Mouse (Mus musculus): ENCODE results near the gene Grid2ip.

Grid2ip gene

GRCm38 (mm10) chr5:143410841-143411395 lies 53.8 kb downstream of the Grid2ip start:
- in situ Hi-C loops (cut with MboI): no loop called here

DNA sequence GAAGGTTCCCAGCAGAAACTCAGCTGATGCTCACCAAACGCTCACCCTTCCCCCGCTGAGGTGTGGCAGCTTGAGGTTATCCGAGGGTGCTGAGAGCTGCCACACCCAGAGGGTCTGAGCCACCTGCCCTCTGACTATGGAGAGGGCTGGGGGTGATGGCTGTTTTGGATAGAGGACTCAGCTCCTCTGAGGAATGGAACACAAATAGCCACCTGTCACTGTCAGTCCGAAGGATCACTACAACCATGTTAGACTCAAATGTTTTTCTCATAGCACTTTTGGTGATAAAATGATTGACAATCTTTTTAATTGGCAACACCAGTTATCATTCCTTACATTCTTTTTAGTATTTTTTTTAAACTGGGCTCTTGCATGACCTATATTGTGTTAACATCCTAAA lies 64.3 kb downstream of the Grid2ip start:
- in situ Hi-C loops (cut with MboI): no loop called here

DNA sequence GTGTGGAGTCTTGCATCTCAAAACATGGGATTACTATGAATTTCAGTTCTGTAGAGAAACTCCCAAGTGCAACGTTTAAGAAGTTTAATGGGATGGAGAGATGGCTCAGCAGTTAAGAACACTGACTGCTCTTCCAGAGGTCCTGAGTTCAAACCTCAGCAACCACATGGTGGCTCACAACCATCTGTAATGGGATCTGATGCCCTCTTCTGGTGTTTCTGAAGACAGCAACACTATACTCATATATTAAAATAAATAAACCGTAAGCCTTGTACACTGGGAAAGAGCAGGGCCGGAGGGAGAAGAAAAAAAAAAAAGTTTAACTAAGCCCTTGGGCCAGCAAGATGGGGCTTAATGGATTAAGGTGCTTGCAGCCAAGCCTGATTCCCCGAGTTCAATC lies 65.9 kb downstream of the Grid2ip start:
- in situ Hi-C loops (cut with MboI): no loop called here

GRCm38 (mm10) chr5:143423899-143424519 lies 66.9 kb downstream of the Grid2ip start:
- in situ Hi-C loops (cut with MboI): no loop called here

DNA sequence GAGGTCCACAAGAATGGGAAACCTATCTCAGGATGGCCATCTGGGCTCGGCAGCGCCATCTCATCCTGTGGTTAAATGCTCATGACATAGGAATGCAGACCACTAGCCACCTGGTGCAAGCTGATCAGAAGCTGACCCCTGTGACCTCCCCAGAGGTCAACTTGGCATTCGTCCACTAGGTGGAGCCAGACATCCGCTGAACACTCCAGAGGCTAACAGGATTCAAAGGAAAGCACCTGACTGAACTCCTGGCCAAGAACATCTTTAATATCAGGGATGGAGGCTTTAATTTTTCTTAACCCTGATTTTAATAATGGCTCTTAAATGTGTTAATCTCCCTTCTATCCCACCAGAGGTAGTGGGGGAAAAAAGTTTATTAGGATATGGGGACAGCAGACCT lies 77.3 kb downstream of the Grid2ip start:
- in situ Hi-C loops (cut with MboI): no loop called here

GRCm38 (mm10) chr5:143441298-143441697 lies 84.2 kb downstream of the Grid2ip start:
- in situ Hi-C loops (cut with MboI): no loop called here

DNA sequence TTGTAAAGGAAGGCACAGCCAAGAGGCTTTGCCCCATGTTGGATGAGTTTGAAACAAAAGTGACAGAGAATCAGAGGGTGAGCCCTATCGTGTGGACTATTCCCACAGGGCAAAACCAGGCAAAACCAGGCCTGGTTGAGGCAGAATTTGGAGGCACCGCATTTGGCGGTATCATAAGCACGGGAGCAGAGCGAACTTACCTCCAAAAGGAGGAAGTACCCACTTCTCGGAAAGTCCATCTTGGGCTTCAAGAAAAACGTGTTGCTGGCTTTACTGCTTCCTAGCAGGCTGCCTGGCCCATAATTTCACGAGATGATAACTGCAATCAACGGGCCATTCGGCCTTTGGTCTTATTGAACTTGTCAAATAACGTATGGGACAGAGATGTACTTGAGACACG lies 84.6 kb downstream of the Grid2ip start:
- in situ Hi-C loops (cut with MboI): no loop called here
